Mouse (Mus musculus) C2C12 (cell line): Measurements from ENCODE around the gene Sh3gl3. TPM values are rescaled to one million over a fixed set of nuclear protein-coding genes. Genes with fewer than 3 reads are reported as not detected.

Source experiments
- H3K27me3 ChIP-seq: one replicate; pipeline ENCODE4 v1.6.1; 2011; ENCODE audit not compliant: control insufficient read depth, insufficient read depth, insufficient read length
- H3K36me3 ChIP-seq: one replicate; pipeline ENCODE4 v1.6.1; 2011; ENCODE audit not compliant: control insufficient read depth, insufficient read depth
- H3K4me3 ChIP-seq: one replicate; pipeline ENCODE4 v1.5.1; 2011; ENCODE audit warnings: mild to moderate bottlenecking, control low read depth; ENCODE audit not compliant: poor library complexity, insufficient read depth, severe bottlenecking
- H3K79me2 ChIP-seq: one replicate; pipeline ENCODE4 v1.6.1; 2011; ENCODE audit not compliant: control insufficient read depth, insufficient read depth
- H3K79me3 ChIP-seq: one replicate; pipeline ENCODE4 v1.6.1; 2011; ENCODE audit warnings: low read depth, control low read depth
- H3ac ChIP-seq: one replicate; pipeline ENCODE3; 2011; ENCODE audit warnings: low read depth; ENCODE audit not compliant: control insufficient read depth, insufficient read length
- CEBPB ChIP-seq: IDR thresholded peaks from one replicate; pipeline ENCODE4 v1.6.1; 2011; ENCODE audit warnings: low read depth, mild to moderate bottlenecking, control low read depth, moderate library complexity
- CTCF ChIP-seq: IDR thresholded peaks from one replicate; pipeline ENCODE4 v1.5.1; 2011; ENCODE audit not compliant: control insufficient read depth, insufficient read depth, insufficient read length
- FOSL1 ChIP-seq: IDR thresholded peaks from one replicate; pipeline ENCODE4 v1.8.0; 2011; ENCODE audit warnings: mild to moderate bottlenecking, low read length; ENCODE audit not compliant: poor library complexity, insufficient read depth, severe bottlenecking
- MAX ChIP-seq: IDR thresholded peaks from one replicate; pipeline ENCODE4 v1.6.1; 2011; ENCODE audit warnings: mild to moderate bottlenecking, control low read depth
- MYOD1 ChIP-seq: IDR thresholded peaks from one replicate; pipeline ENCODE4 v1.6.1; 2011; ENCODE audit warnings: low read depth; ENCODE audit not compliant: control insufficient read depth, insufficient read length
- MYOG ChIP-seq: IDR thresholded peaks from one replicate; pipeline ENCODE4 v1.6.1; 2011; ENCODE audit not compliant: control insufficient read depth, insufficient read length; ENCODE audit errors: extremely low read depth
- USF1 ChIP-seq: IDR thresholded peaks from one replicate; pipeline ENCODE4 v1.6.1; 2011; ENCODE audit warnings: low read depth, mild to moderate bottlenecking, control low read depth, moderate library complexity
- polyA plus RNA-seq: library from polyadenylated mRNA; unstranded; fragments of >200 nt; fragmentation: generic; extraction: Trizol; gene quantifications from one replicate; pipeline ENCODE4 v1.2.1, GENCODE M21; 2012; ENCODE audit warnings: missing spikeins

The Sh3gl3 gene
- polyA plus RNA-seq, 1 experiment, result 1.1 TPM

DNA sequence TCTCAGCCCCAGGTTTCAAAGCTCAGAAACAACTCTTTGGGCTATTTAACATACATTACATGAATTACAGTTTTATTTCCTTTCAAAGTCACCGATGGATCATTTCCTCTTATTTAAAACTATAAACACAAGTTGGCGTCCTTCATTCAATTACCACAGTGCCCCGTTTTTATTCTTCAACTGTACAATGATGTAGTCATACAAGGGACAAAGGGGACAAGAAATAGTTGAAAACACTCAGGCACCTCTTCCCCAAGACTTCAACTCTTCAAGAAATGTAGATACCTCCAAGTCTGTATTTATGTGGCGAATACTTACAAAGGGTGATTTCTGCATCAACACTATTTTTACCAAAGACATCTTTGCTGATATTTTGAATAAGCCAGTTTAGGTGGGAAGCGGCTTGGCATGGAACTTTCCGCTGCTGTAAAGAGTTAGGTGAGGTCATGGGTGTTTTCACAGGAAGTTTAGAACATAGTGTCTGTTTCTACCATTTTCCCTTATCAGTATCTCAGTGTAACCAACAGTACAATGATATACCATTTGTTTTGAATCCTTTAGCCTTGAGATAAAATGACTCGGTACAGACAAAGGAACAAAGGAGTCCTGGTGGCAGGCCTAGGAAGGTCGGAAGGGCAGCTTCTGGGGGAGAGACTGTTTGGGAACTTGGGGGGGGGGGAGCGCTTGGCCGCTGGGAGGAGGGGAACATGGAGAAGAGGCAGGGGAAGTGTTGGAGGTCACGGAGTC, 62.7 kb downstream of the Sh3gl3 start:
- Histone ChIP-seq H3K79me2 (no peaks in the 10 kb centered on the region), H3K4me3 (no peak overlapping the region), H3ac (no peak overlapping the region), H3K36me3 (no peaks in the 10 kb centered on the region), H3K27me3 (peaks cover 33% of the 10 kb centered on the region), H3K79me3 (no peaks in the 10 kb centered on the region)
- TF ChIP-seq CTCF (no peak), MAX (no peak), MYOG (no peak), CEBPB (no peak), MYOD1 (no peak), USF1 (no peak), FOSL1 (no peak)

- H3K79me3 ChIP-seq, result no peaks in the 10 kb centered on the region
- TF ChIP-seq FOSL1, result no peak
- TF ChIP-seq CEBPB, result no peak
- TF ChIP-seq MAX, result no peak
- no peak for TF ChIP-seq MYOD1
- no peak for TF ChIP-seq USF1
- TF ChIP-seq MYOG, result no peak
- TF ChIP-seq CTCF, result no peak
- no peak overlapping the region for H3K4me3 ChIP-seq
- peaks cover 32% of the 10 kb centered on the region for H3K27me3 ChIP-seq
- H3K36me3 ChIP-seq, result no peaks in the 10 kb centered on the region
- no peaks in the 10 kb centered on the region for H3K79me2 ChIP-seq
- no peak overlapping the region for H3ac ChIP-seq
Observed at GRCm38 (mm10) chr7:82236899-82237162, 63.2 kb downstream of the Sh3gl3 start.

DNA sequence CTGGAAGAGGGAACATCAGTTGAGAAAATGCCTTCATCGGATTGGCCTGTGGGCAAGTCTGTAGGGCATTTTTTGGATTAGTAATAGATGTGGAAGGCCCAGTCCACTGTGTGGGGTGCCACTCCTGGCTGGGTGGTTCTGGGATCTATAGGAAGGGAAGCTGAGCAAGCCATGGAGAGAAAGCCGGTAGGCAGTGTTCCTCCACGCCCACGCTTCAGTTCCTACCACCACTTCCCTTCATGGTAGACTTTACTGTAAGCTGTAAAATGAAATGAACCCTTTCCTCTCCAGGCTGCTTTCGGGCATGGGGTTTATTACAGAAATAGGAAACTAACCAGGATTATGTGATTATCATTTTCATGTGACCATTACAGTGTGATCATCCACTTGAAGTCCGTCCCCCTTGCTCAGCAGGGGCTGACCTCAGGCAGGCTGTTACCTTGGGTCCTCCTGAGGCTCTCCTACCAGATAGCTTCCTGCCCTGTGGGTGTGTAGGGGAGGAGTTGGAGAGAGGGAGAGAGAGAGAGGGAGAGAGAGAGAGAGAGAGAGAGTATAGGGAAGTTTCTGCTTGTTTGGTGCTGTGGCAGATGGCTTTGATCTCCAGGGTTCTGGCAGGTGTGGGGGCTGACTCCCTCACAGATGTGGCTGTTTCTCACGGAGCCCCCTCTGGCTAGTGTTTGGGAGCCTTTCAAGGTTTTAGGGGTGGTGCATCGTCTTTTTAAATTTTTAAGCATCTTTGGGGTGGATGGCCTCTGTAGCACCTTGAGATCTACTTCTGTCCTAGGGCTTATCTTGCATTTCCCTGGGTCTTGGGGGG, 67.0 kb downstream of the Sh3gl3 start:
- H3K79me2 ChIP-seq, result no peaks in the 10 kb centered on the region
- peaks cover 42% of the 10 kb centered on the region for H3K27me3 ChIP-seq
- TF ChIP-seq MAX, result no peak
- no peak for TF ChIP-seq CEBPB
- no peak for TF ChIP-seq USF1
- no peak for TF ChIP-seq MYOG
- no peak for TF ChIP-seq MYOD1
- TF ChIP-seq CTCF, result no peak
- no peak for TF ChIP-seq FOSL1
- H3K79me3 ChIP-seq, result no peaks in the 10 kb centered on the region
- H3K36me3 ChIP-seq, result no peaks in the 10 kb centered on the region
- H3K4me3 ChIP-seq, result no peak overlapping the region
- H3ac ChIP-seq, result no peak overlapping the region

GRCm38 (mm10) chr7:82244701-82245100, 71.1 kb downstream of the Sh3gl3 start:
- Histone ChIP-seq H3ac (no peak overlapping the region), H3K4me3 (no peak overlapping the region), H3K27me3 (peaks cover 57% of the 10 kb centered on the region), H3K36me3 (no peaks in the 10 kb centered on the region), H3K79me2 (no peaks in the 10 kb centered on the region), H3K79me3 (no peaks in the 10 kb centered on the region)
- no peak for TF ChIP-seq MYOD1
- no peak for TF ChIP-seq FOSL1

GRCm38 (mm10) chr7:82248953-82249695, 75.5 kb downstream of the Sh3gl3 start:
- H3ac ChIP-seq, result no peak overlapping the region
- no peaks in the 10 kb centered on the region for H3K79me2 ChIP-seq
- H3K27me3 ChIP-seq, result peaks cover 24% of the 10 kb centered on the region

More at GRCm38 (mm10) chr7:82248953-82249695, 75.5 kb downstream of the Sh3gl3 start:
- Histone ChIP-seq H3K36me3 (no peaks in the 10 kb centered on the region), H3K79me3 (no peaks in the 10 kb centered on the region), H3K4me3 (no peak overlapping the region)
- TF ChIP-seq USF1, result no peak
- TF ChIP-seq MAX, result no peak
- TF ChIP-seq CTCF, result no peak
- no peak for TF ChIP-seq MYOD1
- TF ChIP-seq FOSL1, result no peak
- no peak for TF ChIP-seq CEBPB
- TF ChIP-seq MYOG, result no peak
